Mouse (Mus musculus): ENCODE data around the gene Zfp473. TPM values are rescaled to one million over a fixed set of nuclear protein-coding genes. Genes with fewer than 3 reads are reported as not detected.

The Zfp473 gene
- polyA plus RNA-seq, 1 experiment from 2014 or later, result 2.8 TPM

GRCm38 (mm10) chr7:44747115-44747514 is 3.7 kb downstream of the Zfp473 start:
- Histone ChIP-seq H3K9me3 (replicated peaks) (no peaks in the 10 kb centered on the region), H3K4me1 (peaks cover 18% of the 10 kb centered on the region), H3K4me2 (replicated peaks) (peak overlapping the region; percentile 78; the same call in 1 of the 2 replicates), H3K27ac (no peak overlapping the region), H3K27me3 (no peaks in the 10 kb centered on the region), H3K36me3 (no peaks in the 10 kb centered on the region), H3K9ac (no peak overlapping the region), H3K4me3 (no peak overlapping the region)
- ATAC-seq (ENCODE audit: low FRiP score), result no peak
- WGBS, result 72% methylated on average over 4 of the region's 4 CpGs

DNA sequence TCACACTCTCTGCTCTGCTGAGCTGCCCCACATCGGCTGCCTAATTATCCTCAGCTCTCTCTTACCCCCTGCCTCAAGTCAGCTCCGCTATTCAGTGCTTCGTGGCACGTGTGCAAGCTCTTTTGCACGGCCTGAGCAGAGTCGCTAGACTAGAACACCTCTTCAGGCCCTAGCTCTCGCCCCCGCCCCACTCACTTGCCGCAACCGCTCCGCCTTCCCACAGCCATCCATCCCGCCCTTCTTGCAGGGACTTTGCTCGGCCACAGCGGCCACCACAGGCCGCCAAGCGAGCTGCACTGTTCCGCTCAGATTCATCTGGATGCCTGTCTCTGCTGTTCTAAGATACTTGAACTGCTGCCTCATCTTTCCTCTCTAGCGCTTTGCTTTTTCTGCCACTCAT is 5.8 kb downstream of the Zfp473 start:
- Histone ChIP-seq H3K4me1 (peaks cover 18% of the 10 kb centered on the region), H3K9ac (peak overlapping the region; percentile 58), H3K27me3 (no peaks in the 10 kb centered on the region), H3K9me3 (replicated peaks) (no peaks in the 10 kb centered on the region), H3K27ac (0 out of 2 replicates have a peak overlapping the region, but pooled peaks have one; percentile 5), H3K4me2 (replicated peaks) (peak overlapping the region; percentile 61), H3K36me3 (no peaks in the 10 kb centered on the region), H3K4me3 (peak overlapping the region; percentile 38)
- 0% methylated on average over 18 of the region's 18 CpGs for WGBS
- ATAC-seq (ENCODE audit: low FRiP score), result peak; percentile 54

- no peaks in the 10 kb centered on the region for H3K9me3 ChIP-seq (replicated peaks)
- H3K4me1 ChIP-seq, result peaks cover 17% of the 10 kb centered on the region
- no peaks in the 10 kb centered on the region for H3K36me3 ChIP-seq
- no peak overlapping the region for H3K27ac ChIP-seq
- peak overlapping the region; percentile 58; the same call in 1 of the 2 replicates for H3K9ac ChIP-seq
- ATAC-seq (ENCODE audit: low FRiP score), result no peak
- peak overlapping the region; percentile 61 for H3K4me2 ChIP-seq (replicated peaks)
- peak overlapping the region; percentile 38 for H3K4me3 ChIP-seq
- 35% methylated on average over 9 of the region's 9 CpGs for WGBS
- H3K27me3 ChIP-seq, result no peaks in the 10 kb centered on the region
Observed at GRCm38 (mm10) chr7:44744270-44744669, 6.6 kb downstream of the Zfp473 start.

GRCm38 (mm10) chr7:44741361-44741760 is 9.5 kb downstream of the Zfp473 start:
- H3K4me1 ChIP-seq, result peaks cover 5% of the 10 kb centered on the region; the same call in 1 of the 2 replicates
- 0 out of 2 replicates have a peak, but pooled peaks cover 5% of the 10 kb centered on the region for H3K36me3 ChIP-seq
- no peak overlapping the region for H3K4me2 ChIP-seq (replicated peaks)
- 88% methylated on average over 8 of the region's 8 CpGs for WGBS
- no peak overlapping the region for H3K4me3 ChIP-seq
- ATAC-seq (ENCODE audit: low FRiP score), result no peak
- no peak overlapping the region for H3K9ac ChIP-seq
- no peaks in the 10 kb centered on the region for H3K9me3 ChIP-seq (replicated peaks)
- no peaks in the 10 kb centered on the region for H3K27me3 ChIP-seq
- H3K27ac ChIP-seq, result no peak overlapping the region

GRCm38 (mm10) chr7:44733723-44734122 is 17.1 kb downstream of the Zfp473 start:
- H3K4me2 ChIP-seq (replicated peaks), result no peak overlapping the region
- WGBS, result 90% methylated on average over 9 of the region's 9 CpGs
- H3K9me3 ChIP-seq (replicated peaks), result no peaks in the 10 kb centered on the region
- no peaks in the 10 kb centered on the region for H3K4me1 ChIP-seq
- no peaks in the 10 kb centered on the region for H3K27me3 ChIP-seq
- no peak for ATAC-seq (ENCODE audit: low FRiP score)
- H3K4me3 ChIP-seq, result no peak overlapping the region
- no peak overlapping the region for H3K27ac ChIP-seq
- no peak overlapping the region for H3K9ac ChIP-seq
- peaks cover 18% of the 10 kb centered on the region for H3K36me3 ChIP-seq

GRCm38 (mm10) chr7:44728082-44728975 is 22.5 kb downstream of the Zfp473 start:
- no peaks in the 10 kb centered on the region for H3K27me3 ChIP-seq
- no peaks in the 10 kb centered on the region for H3K4me1 ChIP-seq
- H3K9me3 ChIP-seq (replicated peaks), result no peaks in the 10 kb centered on the region
- no peak overlapping the region for H3K4me3 ChIP-seq
- ATAC-seq (ENCODE audit: low FRiP score), result no peak
- peaks cover 12% of the 10 kb centered on the region for H3K36me3 ChIP-seq
- 87% methylated on average over 11 of the region's 11 CpGs for WGBS
- H3K4me2 ChIP-seq (replicated peaks), result no peak overlapping the region
- H3K9ac ChIP-seq, result no peak overlapping the region
- no peak overlapping the region for H3K27ac ChIP-seq

- Histone ChIP-seq H3K9ac (no peak overlapping the region), H3K9me3 (replicated peaks) (no peaks in the 10 kb centered on the region), H3K36me3 (peaks cover 2% of the 10 kb centered on the region; the same call in 1 of the 2 replicates), H3K4me1 (no peaks in the 10 kb centered on the region), H3K4me3 (no peak overlapping the region), H3K27ac (no peak overlapping the region), H3K27me3 (no peaks in the 10 kb centered on the region), H3K4me2 (replicated peaks) (no peak overlapping the region)
- WGBS, result 66% methylated on average over 5 of the region's 5 CpGs
- ATAC-seq (ENCODE audit: low FRiP score), result no peak
Observed at GRCm38 (mm10) chr7:44727151-44727550, 23.7 kb downstream of the Zfp473 start.

GRCm38 (mm10) chr7:44726343-44726742 is 24.5 kb downstream of the Zfp473 start:
- Histone ChIP-seq H3K36me3 (no peaks in the 10 kb centered on the region), H3K27me3 (no peaks in the 10 kb centered on the region), H3K4me3 (no peak overlapping the region), H3K4me1 (no peaks in the 10 kb centered on the region), H3K27ac (no peak overlapping the region), H3K4me2 (replicated peaks) (no peak overlapping the region), H3K9me3 (replicated peaks) (no peaks in the 10 kb centered on the region), H3K9ac (no peak overlapping the region)
- WGBS, result 75% methylated on average over 6 of the region's 6 CpGs
- ATAC-seq (ENCODE audit: low FRiP score), result no peak

DNA sequence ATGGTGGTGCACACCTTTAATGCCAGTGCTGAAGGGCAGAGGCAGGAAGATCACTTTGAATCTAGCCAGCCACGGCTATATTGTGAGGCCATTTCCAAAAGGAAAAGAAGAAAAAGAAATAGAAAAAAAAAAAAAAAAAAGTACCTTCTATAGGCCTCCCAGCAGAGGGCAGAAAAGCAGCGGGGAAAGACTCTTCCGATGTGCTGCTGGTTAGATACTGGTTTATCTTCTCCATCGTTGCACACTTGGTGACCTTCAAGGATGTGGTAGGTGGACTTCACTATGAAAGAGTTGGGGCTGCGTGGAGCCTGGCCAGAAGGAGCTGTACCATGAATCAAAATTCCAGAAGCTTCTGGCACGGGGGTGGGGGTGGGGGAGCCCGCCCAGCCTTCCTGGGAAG is 26.5 kb downstream of the Zfp473 start:
- ATAC-seq (ENCODE audit: low FRiP score), result no peak
- WGBS, result 24% methylated on average over 7 of the region's 7 CpGs
- H3K9ac ChIP-seq, result no peak overlapping the region

DNA sequence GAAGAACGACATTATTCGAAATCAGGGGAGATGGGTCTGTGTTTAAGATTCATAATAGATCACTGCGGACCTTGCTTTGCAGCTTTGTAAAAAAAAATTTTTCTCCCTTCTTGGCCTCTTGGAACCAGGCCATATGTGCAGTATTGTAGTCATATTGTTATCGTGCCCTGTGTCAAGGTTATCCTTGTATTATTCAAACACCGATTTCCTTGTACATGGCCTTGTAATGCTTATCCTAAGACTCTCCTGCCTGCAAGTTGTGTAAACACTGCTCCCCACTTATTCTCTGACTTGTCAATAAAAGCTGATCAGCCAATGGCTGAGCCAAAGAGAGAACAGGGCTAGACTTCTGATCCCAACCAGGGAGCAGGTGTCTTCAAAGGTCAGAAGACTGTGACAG is 28.8 kb downstream of the Zfp473 start:
- WGBS, result 88% methylated on average over 5 of the region's 5 CpGs
- Histone ChIP-seq H3K27ac (no peak overlapping the region), H3K4me2 (replicated peaks) (no peak overlapping the region)

More for the DNA sequence above, 26.5 kb downstream of the Zfp473 start:
- H3K4me3 ChIP-seq, result no peak overlapping the region
- H3K27me3 ChIP-seq, result no peaks in the 10 kb centered on the region
- no peak overlapping the region for H3K27ac ChIP-seq
- no peak overlapping the region for H3K4me2 ChIP-seq (replicated peaks)
- no peaks in the 10 kb centered on the region for H3K9me3 ChIP-seq (replicated peaks)
- no peaks in the 10 kb centered on the region for H3K36me3 ChIP-seq
- H3K4me1 ChIP-seq, result no peaks in the 10 kb centered on the region

DNA sequence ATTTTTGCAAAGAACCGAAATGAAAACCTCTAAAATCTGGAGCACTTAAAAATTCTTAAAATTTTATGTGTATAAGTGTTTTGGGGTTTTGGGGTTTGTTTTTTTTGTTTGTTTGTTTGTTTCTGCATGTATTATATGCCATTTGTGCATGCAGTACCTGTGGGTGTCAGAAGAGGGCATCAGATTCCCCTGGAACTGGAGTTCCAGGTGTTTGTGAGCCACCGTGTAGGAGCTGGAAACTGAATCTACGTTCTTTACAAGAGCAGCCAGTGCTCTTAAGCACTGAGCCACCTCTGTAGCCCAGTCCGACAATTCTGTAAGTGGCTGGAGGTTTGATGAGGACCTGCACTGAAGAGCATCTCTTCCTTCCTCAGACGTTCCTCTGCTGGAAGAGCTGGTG is 41.0 kb downstream of the Zfp473 start:
- H3K36me3 ChIP-seq, result no peaks in the 10 kb centered on the region
- no peaks in the 10 kb centered on the region for H3K4me1 ChIP-seq
- H3K27ac ChIP-seq, result no peak overlapping the region
- no peak overlapping the region for H3K4me3 ChIP-seq
- no peak overlapping the region for H3K9ac ChIP-seq
- H3K4me2 ChIP-seq (replicated peaks), result no peak overlapping the region
- no peaks in the 10 kb centered on the region for H3K27me3 ChIP-seq
- H3K9me3 ChIP-seq (replicated peaks), result peaks cover 6% of the 10 kb centered on the region; the same call in 1 of the 2 replicates
- 85% methylated on average over 5 of the region's 5 CpGs for WGBS
- no peak for ATAC-seq (ENCODE audit: low FRiP score)

More for the DNA sequence above, 28.8 kb downstream of the Zfp473 start:
- no peaks in the 10 kb centered on the region for H3K9me3 ChIP-seq (replicated peaks)
- no peak for ATAC-seq (ENCODE audit: low FRiP score)
- no peak overlapping the region for H3K4me3 ChIP-seq
- no peaks in the 10 kb centered on the region for H3K36me3 ChIP-seq
- no peaks in the 10 kb centered on the region for H3K4me1 ChIP-seq
- no peaks in the 10 kb centered on the region for H3K27me3 ChIP-seq
- no peak overlapping the region for H3K9ac ChIP-seq

- 66% methylated on average over 14 of the region's 14 CpGs for WGBS
Observed at GRCm38 (mm10) chr7:44708574-44708973, 42.3 kb downstream of the Zfp473 start, which contains the start of gene Izumo2. Gene Izumo2, plus strand, starts transcription at chr7:44708742.

More at GRCm38 (mm10) chr7:44708574-44708973, 42.3 kb downstream of the Zfp473 start, which contains the start of gene Izumo2:
- Histone ChIP-seq H3K27ac (no peak within 1 kb of the TSS), H3K9ac (no peak within 1 kb of the TSS), H3K9me3 (replicated peaks) (peaks cover 6% of the 10 kb centered on the region; the same call in 1 of the 2 replicates), H3K27me3 (no peaks in the 10 kb centered on the region), H3K4me2 (replicated peaks) (no peak within 1 kb of the TSS), H3K4me3 (no peak within 1 kb of the TSS), H3K4me1 (no peaks in the 10 kb centered on the region), H3K36me3 (no peaks in the 10 kb centered on the region)
- ATAC-seq (ENCODE audit: low FRiP score), result no peak
